Mouse (Mus musculus): ENCODE results near the gene Tmcc1.
A peak's percentile ranks its signal among the peaks of the same experiment; 100 is the strongest.
"Not testable (repeated sequence)": the region's sequence is repeated elsewhere in the genome, so short reads cannot be mapped to it uniquely, and the experiment has no call there.

The Tmcc1 gene

GRCm38 (mm10) chr6:116072746-116073261 lies 120.5 kb downstream of the Tmcc1 start:
- no peak for DNase-seq

- DNase-seq: no peak
Observed at GRCm38 (mm10) chr6:116072221-116072745, 121.0 kb downstream of the Tmcc1 start.

DNA sequence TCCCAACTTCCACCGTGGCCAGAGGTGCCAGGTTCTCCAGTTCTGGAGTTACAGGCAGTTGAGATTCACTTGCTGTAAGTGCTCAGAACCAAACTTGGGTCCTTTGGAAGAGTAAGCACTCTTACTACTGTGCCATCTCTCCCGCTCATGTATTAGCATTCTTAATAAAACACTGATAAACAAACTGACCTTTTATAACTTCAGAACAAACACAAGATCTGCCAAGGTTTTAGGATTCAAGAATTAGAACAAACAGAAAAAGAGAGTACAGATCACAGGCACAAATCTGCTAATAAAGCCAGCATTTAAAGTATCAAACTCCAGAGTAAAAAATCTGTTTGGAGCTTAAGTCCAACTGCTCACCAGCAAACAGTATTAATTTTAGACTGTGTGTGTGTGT lies 121.5 kb downstream of the Tmcc1 start:
- DNase-seq: no peak

DNA sequence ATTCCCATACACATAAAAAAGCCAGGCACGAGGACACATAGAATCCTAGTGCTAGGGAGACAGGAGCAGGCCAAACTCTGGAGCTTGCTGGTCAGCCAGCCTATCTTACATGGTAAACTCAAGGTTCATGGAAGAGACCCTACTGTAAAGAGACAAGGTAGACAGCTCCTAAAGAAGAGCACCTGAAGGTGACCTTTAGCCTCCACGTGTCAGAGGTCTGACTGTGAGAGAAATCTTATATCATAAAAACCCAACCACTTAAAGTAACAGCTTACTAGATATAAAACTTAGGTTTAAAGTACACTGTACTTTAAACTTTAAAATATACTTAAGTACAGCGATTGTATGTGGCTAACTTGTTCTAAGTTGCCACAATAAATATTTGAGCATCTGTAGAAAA lies 122.7 kb downstream of the Tmcc1 start:
- DNase-seq: no peak

- no peak for DNase-seq
Observed at GRCm38 (mm10) chr6:116063516-116063915, 129.8 kb downstream of the Tmcc1 start.

DNA sequence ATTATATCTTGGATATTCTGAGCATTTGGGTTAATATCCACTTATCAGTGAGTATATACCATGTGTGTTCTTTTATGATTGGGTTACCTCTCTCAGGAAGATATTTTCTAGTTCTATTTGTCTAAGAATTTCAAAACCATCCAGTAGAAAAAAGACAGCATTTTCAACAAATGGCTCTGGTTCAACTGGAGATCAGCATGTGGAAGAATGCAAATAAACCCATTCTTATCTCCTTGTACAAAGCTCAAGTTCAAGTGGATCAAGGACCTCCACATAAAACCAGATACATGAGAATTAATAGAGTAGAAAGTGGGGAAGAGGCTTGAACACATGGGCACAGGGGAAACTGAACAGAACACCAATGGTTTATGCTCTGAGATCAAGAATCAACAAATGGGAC lies 133.7 kb downstream of the Tmcc1 start:
- not testable (repeated sequence) for DNase-seq

DNA sequence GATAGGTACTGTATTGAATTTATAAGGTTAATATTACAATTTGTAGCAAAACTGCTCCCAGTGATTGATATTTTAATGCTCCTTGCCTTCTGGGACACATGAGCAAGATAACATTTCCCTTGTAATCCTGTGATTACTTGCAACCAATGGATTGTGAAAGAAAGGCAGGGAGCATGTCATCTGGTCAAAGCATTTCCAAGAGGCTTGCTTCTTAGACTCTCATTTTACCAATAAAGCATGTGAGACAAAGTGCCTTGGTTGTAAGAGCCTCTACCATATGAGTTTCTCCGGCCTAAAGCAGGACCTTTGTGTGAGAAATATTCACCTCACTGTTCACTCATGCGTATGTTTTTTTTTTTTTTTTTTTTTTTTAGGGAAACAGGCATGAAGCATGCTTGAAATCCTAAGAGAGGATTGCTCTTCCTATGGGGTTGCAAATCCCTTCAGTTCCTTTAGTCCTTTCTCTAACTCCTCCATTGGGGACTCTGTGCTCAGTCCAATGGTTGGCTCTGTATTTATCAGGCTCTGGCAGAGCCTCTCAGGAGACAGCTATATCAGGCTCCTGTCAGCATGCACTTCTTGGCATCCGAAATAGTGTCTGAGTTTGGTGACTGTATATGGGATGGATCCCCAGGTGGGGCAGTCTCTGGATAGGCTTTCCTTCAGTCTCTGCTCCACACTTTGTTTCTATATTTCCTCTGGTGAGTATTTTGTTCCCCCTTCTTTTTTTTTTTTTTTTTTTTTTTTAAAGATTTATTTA lies 134.6 kb downstream of the Tmcc1 start:
- DNase-seq: no peak

DNA sequence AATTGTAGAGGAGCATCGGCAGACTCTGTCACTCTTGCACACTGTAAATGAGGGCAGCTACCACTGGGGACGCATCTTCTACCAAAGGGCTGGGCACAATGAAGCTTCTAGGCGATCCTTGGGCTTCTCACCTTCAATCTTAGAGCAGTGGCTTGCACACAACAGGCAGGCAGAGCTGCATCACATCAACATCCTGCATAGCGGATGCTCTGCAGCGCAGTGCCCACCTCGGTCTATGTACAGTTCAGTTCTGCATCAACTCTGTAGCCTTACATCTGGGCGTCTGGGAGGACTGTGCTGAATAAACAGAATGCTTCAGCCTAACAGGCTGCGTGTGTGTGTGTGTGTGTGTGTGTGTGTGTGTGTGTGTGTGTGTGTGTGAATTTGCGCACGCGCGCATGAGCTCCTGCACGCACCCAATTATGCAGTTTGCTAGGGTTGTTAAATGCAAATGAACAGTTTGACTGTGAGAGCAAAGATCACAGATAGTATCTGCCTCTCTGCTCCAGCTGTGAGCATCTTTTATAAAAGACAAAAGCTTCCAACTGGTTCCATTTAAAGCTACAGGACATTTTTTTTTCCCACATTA lies 136.5 kb downstream of the Tmcc1 start:
- DNase-seq: peak; percentile 60

DNA sequence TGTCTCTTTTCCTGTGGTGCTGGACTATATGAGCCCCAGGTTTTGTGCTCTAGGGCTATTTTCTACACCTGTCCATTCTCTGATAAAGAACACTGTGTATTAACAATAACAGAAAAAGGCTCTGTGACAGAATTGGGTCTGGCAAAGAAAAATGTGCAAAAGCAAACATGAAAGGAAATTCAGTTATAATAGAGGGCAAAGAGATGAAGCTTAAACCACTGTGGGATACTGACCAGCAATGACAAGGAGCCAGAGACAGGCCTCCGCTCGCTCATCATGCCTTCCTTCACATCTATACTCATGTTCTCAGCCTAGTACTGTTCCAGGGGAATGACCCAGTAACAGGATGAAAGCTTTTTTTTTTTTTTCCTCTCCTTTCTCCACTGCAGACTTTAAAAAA lies 137.5 kb downstream of the Tmcc1 start:
- no peak for DNase-seq

GRCm38 (mm10) chr6:116055001-116055471 lies 138.2 kb downstream of the Tmcc1 start:
- DNase-seq: no peak

- DNase-seq: no peak
Observed at GRCm38 (mm10) chr6:116047896-116048295, 145.4 kb downstream of the Tmcc1 start.

- no peak for DNase-seq
Observed at GRCm38 (mm10) chr6:116047366-116047765, 145.9 kb downstream of the Tmcc1 start.

DNA sequence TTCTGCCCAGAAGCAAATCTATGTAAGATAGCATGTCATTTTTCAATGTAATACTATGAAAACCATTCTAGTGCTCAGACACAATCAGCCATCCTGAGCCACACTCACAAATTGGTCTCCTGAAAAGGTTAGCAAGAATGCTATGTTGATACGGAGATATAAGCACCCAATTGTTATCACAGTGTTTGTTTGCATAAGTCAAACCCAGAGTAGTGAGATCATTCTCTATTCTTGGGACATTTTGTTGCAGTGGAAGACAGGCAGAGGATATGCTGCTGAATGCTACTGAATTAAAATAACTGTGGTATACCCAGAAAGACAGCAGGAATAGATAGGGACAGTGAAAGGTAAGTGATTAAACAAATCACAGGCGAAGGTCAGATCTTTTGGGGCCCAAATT lies 149.2 kb downstream of the Tmcc1 start:
- DNase-seq: no peak

DNA sequence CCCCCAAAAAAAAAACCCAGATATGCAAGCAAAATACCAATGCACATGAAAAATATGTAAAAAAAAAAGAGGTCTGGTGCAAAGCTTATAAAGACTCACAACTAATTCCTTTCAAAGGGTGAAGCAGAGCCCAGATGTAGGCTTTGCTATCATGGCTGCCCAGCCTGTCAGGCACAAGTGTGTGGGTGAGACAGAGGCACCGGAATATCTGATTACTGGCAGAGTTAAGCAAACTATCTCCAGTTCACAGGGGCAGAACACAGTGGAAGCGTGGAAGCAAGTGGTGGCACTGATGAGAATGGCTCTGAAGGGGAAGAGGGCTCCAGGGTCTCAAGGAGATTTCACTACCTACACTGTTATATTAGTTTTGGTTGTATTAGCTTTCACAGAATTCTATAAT lies 155.1 kb downstream of the Tmcc1 start:
- DNase-seq: no peak

DNA sequence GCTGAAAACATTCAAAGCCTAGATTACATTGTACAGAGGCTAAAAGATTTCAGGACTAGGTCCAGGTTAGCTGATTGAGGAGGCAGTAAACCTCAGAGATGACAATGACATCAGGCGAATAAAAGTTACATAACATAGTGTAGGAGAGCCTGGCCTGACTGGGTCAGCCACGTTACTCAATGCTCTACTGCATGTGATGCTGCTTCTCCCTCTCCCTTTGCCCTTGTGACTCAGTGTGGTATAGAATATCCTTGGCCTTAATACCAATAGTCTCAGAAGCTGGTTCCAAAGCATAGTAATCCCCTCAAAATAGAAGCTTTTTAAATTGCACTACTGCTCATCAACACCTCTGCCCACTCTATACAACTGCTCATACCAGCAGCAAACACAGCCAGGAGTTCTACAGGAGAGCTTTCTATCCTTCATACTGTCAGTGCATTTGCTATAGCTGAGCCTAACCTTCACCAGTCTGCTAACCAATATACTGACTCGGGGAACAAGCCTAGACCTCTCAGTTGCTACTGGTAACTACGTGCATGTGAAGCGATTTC lies 155.9 kb downstream of the Tmcc1 start:
- no peak for DNase-seq

DNA sequence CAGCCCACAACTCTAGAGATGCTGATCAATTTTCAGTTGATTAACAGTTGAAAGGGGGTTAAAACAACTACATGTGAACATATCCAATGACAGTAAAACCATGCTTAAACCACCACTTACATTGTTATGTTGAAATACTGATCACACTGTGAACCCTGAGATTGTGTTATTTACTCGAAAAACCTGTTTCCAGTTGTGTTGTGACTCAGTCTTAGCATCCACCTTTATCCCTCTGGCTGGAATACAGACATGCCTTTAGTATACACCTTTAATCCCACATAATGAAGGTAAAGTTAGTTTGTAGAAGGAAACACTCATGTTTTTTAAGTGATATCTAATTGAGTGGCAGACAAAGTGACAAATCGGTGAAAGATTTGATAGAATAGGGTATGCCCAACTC lies 156.7 kb downstream of the Tmcc1 start:
- DNase-seq: no peak

DNA sequence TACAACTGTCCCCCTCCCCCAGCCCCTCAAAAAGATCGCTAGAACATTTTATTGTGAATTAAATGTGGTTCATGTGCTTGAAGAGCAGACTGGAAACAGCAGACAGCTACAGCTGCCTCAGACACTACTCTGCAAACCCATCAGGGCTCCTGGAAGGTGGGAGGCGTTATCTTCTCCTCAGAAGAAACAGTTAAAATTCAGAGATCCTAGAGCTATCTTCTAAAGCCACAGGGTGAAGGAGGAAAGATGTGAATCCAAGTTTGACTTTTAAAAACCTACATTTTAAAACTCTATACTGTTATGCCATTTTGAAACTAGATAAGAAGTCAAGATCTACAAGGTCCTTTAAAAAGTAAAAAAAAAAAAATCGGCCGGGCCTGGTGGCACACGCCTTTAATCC lies 162.2 kb downstream of the Tmcc1 start:
- no peak for DNase-seq

DNA sequence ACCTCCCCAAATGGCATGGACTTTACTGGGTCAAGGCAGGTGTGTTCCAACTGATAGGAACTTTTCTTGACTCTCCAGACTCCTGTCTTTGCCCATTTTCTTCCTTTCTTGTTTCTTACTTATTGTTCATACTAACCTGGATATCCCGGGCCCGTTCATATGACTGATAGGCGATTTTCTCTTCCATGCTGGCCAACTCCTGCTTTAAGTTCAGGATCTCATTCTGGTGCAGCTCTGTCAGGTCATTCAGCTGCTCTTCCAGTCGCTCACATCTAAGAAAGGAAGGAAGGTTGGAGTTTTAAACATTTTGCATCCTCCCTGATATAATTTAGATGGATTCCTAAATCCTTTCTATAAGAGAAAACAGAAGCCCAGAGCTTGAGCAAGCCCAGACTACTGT lies 168.6 kb downstream of the Tmcc1 start:
- no peak for DNase-seq

- DNase-seq: no peak
Observed at GRCm38 (mm10) chr6:116021961-116022485, 171.3 kb downstream of the Tmcc1 start.

- DNase-seq: no peak
Observed at GRCm38 (mm10) chr6:116015902-116016301, 177.4 kb downstream of the Tmcc1 start.

GRCm38 (mm10) chr6:116014111-116014510 lies 179.2 kb downstream of the Tmcc1 start:
- no peak for DNase-seq

DNA sequence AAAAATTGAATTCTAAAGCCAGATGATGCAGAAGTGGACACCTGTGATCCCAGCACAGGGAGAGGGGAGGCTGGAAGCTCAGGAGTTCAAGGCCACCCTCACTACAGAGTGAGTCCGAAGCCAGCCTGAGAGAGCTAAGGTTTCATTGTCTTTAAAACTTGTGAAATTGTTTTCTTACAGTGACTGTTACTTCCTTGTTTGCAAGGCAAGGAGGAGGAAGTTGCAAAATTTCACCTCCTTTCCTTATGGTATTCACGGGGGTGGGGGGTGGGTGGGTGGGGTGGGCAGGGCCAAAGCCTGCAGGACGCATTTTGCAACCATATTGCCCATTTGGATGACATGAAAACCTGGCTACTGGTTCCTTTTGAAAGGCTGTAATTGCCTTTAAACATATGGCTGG lies 179.6 kb downstream of the Tmcc1 start:
- no peak for DNase-seq

GRCm38 (mm10) chr6:116010541-116010940 lies 182.7 kb downstream of the Tmcc1 start:
- peak; percentile 72 for DNase-seq

DNA sequence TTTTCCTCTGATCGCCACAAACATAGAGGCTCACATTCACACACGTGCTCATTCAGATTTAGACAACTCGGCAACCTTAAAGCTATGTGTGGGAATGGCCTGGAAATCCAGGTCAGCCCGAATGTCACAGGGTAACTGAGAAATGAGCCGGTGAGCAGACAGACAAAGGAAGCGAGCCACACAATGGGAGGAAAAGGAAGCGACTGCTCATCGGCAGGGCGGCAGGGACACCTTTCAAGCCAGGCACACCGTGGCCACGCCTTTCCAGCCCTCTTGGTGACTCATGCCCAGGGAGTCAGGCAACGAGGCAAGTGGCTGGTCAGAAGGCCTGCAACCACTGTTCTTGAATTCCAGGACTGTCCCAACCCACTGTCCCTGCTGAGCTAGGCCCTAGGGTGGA lies 183.9 kb downstream of the Tmcc1 start:
- DNase-seq: no peak

All from embryo, embryonic 11 days (tissue).